Mouse (Mus musculus) urinary bladder, postnatal 10 days (tissue): ENCODE data around the gene Ppm1n.
"Not testable (repeated sequence)": the region's sequence is repeated elsewhere in the genome, so short reads cannot be mapped to it uniquely, and the experiment has no call there.

Experiments used
- DNase-seq: peaks from one replicate; pipeline ENCODE4 v3.0.0; 2022; ENCODE audit warnings: low spot score

Gene Ppm1n

DNA sequence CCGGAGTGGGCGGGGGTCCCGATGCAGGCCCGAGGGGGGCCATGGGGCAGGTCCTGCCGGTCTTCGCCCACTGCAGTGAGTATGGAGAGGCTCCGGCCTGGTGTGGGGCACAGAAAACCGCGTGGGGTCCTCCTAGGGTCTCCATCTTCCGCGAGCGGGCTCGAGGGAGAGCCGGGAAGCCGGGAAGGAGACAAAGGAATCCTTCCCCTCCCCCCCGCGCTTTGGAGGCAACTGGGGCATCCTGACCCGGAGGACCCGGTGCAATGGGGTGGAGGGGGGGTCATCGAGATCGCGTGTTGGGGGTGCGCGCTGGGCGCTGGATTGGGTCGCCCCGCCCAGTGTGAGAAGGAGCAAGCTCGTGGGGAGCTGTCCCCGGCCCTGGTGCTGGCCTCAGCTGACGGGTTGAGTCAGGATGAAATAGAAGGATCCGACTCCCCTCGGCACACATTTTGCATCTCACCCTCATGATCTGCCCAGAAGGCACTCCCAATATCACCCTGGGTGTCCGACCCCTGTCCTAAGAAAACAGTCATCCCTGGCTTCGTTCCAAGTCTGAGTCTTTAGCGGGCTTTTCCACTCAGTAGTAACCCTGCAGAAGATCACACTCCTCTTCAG lies 3.0 kb upstream of the Ppm1n start:
- no peak for DNase-seq

DNA sequence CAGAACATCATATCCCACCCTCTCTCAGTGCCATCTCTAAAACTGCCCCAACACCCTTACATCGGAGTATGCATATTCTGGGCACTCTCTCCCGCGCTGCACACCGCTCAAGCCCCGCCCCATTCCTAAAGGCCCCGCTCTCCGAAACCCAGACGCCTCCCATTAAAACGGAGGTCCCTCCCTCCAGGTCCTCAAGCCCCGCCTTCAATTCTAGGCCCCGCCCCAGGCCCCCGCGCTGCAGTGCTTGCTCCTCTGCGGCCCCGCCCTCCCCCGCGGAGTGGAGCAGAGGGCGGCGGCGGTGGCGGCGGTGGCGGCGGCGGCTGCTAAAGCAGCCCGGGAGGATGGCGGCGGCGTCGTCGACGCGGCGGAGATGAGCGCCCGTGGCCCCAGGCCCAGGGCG lies 2.5 kb upstream of the Ppm1n start, which contains the start of gene Rtn2:
Gene Rtn2 (plus strand): TSS at position 240 of the 400 bp plus-strand sequence.
- no peak for DNase-seq

DNA sequence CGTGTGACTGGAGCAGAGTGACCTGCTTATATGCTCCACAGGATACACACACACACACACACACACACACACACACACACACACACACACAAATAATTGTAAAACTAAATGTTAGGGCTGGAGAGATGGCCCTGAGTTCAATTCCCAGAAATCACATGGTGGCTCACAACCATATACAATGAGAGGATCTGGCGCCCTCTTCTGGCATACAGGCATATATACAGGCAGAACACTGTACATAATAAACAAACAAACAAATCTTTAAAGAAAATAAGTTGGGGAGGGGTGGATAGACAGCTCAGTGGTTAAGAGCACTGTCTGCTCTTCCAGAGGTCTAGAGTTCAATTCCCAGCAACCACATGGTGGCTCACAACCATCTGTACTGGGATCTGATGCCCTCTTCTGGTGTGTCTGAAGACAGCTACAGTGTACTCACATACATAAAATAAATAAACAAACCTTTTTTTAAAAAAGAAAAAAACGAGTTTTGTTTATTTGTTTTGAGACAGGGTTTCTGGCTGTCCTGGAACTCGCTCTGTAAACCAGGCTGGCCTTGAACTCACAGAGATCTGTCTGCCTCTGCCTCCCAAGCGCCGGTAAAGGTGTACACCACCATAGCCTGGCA lies 1.9 kb upstream of the Ppm1n start:
- not testable (repeated sequence) for DNase-seq

- DNase-seq: no peak
Observed at GRCm38 (mm10) chr7:19279052-19279451, 812 bp downstream of the Ppm1n start.

DNA sequence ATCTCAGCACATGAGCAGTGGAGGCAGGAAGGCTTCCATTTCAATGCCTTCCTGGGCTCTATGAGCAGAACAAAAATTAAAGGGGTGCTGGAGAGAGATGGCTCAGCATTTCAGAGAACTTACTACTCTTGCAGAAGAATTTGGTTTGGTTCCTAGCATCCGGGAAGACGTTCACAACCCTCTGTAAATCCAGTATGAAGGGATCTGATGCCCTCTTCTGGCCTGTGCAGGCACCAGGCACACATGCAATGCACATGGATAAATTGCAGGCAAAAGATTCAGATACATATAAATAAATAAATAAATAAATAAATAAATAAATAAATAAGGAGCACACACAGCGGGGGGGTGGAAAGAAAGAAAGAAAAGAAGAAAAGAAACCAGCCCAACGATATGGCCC lies 3.6 kb downstream of the Ppm1n start:
- DNase-seq: no peak

GRCm38 (mm10) chr7:19272173-19272764 lies 7.6 kb downstream of the Ppm1n start:
- no peak for DNase-seq

DNA sequence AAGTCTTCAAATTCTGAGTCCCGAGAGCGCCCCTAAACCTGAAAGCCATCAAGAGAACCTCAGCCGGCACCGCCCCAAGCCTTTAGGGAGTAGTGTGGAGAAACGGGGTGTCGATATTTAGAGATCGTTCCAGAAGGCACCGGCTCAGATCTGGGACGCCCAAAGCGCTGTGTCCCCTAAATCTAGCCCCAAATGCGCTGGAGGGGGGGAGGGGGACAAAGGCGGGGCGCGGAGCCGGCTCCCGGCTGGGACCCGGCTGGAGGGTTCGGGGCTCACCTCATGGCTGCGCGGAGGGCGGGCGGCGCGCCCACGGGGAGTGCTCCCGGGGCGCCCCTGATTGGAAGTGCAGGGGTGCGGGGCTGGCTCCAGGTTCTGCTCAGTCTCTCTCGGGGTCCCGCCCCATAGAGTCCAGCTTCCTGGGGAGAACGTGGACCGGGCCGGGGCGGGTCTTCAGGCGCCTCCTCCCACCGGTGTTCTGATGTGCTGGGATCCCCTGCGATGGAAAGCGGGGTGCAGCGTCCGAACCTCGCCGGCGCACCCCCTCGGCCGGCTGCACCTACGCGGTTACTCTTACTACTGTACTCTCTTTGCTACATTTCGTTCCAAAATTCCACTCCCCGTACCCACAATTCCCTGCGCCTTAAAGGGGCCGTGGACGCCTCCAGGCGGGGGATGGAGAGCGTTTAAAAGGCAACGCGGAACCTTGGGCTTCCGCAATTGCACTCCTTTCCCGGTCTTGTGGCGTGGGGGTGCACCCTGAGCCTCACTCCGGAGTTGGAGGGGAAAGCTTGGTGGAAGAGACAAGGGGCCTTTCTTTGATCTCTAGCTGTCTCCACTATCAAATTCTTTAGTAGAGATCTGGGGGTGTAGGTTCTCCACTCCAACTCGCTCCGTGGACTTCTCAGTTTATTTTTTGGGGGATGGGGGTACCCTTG lies 8.4 kb downstream of the Ppm1n start, which contains the start of gene Vasp:
Gene Vasp (minus strand): TSS at position 580 of the 935 bp plus-strand sequence.
- DNase-seq: peak; percentile 63

DNA sequence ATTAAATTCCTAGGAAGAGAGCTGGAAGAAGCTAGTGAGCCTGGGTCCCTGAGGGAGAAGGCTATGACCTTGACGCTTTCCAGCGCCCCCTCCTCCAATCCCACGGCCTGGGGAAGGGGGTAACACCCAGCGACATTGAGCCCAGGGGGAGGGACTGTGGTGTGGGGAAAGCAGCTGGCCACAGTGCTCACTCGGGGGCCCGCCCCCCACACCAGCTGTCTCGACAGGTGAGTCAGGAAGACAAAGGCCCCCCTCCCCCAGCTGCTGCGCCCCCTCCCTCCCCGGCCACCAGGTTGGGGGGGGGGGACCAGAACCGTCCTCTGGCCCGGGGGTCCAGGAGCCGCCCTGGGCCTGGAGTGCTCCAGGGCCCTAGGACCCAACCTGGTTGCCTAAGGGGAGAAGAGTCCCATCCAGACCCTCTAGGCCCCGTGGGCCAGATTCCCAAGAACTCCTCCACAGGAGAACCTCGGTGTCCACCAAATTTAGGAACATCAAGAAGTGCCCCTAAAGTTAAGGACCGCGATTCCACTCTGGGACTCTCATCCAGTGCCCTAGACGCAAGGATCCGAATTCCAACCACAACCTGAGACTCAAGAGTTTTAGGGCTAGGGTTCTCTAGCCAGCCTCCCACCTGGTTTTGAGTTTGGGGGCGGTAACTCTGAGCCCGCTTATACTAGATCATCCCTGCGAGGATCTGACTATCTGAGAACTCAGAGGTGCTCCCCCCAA lies 9.2 kb downstream of the Ppm1n start:
- no peak for DNase-seq

DNA sequence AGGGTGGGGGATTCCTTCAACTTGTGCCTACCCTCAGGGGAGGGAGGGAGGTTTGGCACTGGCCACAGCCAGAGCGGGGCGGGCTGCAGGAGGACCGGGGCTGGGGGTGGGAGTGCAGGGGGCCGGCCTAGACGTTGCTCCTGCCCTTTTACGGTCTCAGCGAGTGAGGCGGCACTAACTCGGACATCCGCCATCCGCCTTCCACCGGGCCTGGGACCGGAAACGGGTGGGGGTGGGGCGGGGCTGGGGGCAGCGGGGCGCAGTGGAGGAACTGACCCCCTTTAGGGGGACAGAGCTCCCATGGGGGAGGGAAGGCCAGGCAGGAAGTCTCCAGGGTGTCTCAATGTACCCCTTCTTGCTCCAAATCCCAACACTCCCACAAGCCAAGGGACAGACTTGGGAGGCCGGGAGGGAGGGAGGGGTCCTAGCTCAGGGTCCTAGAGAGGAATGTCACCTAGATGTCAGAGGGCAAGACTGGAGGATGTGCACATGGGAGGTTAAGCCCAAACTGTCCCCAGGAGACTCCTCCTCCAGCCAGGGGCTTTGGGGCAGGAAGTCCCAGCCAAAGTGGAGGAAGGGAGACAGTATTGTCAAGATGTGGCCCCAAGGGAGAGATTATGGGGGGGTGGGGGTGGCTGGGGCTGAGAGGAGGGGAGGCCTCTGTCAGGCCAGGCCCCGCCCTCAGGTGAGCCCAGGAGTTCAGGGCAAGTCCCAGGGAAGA lies 10.0 kb downstream of the Ppm1n start:
- DNase-seq: no peak

DNA sequence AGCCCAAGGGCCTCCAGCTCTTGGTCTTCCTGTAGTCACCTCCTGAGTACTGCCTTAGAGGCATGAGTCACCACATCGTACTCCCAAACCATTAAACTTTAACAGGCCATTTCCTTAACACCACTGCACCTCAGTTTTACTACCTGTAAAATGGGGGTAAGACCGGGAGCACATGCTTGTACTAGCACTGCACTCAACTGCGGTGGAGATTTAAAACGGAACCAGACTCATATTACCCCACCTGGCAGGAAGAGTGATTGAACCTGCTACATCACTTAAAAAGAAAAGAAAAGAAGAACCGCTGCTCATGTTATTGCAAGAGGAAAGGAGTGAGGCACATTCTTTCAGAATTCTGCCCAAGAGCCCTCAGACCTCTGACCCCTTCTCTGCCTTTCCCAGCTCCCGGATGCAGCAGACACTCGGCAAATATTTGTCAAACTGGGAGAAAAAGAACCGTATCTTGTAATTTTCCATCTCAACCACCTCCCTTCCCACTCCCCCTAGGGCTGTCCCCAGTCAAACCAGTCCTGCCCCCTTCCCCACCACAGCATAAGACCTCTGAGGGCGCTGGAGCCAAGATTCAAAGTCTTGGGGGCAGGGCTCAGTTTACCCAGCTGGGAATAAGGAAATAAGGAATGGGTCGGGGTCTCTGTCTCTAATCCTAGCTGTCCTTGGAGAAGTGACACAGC lies 10.7 kb downstream of the Ppm1n start:
- DNase-seq: no peak

GRCm38 (mm10) chr7:19267051-19267450 lies 12.8 kb downstream of the Ppm1n start:
- DNase-seq: no peak

DNA sequence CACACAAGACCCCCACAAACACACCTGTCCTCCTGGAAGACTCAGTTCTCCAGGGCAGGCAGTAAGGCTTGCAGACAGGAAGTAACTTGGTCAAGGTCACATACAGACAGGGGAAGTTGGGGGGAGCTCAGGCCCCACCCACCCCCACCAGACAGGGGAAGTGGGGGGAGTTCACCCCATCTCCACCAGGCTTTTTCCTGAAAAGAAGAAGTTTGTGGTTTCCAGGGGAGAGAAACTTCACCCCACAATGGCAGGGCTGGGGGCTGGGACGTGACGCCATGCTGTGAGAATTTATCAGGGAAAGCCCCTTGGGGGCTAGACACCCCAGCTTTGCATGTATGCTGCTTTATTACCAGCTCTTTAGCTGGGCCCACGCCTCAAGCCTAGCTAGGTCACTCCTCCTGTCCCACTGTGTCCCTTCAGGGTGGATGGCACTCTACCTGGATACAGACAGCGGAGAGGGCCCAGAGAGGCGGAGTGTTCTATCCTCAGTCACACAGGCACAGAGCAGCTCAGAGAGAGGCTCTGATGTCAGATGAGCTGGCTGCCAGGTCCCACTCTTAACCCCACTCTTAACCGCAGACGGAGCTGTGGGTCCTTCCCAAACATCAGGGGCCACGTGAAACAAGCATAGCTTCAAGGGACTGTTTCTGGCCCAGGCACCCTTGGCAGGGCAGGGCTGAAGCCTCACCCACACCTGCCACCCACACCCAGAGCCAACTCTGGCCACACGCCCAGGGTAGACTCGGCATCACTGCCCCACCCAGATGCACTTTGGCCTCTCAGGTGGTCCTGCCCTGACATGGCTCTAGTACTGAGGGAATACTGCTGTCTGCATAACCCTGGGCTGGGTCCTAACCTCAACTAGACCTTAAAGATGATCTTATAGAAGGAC lies 13.7 kb downstream of the Ppm1n start:
- DNase-seq: no peak

- DNase-seq: no peak
Observed at GRCm38 (mm10) chr7:19265147-19265546, 14.7 kb downstream of the Ppm1n start.

DNA sequence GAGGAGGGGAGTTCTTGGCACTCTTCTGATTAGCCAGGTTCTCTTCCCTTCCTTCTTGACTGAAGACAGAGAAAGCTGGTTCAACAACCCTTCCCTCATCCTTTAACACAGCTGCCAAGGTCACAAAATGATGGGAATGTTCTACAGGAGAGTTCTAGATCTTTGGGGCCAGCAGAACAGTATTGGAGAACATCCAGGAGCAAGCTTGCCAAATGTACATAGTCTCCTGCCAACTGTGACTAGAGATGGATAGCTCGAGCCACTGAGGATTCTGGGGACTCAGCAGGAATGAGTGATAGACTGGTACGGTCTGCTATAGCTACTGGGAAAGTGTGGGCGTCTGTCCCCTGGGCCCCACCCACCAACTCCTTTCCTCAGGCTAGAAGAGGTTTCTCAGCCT lies 21.5 kb downstream of the Ppm1n start:
- no peak for DNase-seq

DNA sequence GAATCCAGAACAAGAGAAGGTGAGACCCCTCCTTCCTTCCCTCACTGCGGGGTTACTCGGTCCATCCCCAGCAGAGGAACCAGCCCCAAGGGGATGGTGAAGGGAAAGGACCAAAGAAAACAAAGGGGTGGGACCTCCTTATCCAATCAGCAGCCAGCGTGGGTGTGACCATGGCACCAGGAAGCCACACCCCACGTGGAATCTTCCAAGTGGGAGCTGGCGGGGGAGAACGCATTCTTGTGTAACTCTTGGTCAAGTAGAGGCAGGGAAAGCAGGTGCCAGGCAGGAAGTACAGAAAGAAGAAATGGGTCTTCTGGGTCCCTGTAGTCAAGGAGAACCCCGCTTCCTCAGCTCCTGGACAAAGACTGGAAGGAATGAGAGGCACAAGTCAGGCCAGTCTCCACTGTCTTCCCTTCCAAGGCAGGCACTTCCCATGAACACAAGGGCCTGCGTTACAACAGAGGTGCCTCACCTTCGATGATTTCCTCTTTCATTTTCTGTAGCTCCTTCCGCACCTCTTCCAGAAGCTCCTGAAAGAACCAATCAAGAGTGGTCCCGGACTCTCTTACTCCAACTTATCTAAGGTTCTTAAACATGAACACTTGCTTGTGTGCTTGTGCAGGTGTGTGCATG lies 22.4 kb downstream of the Ppm1n start:
- no peak for DNase-seq

GRCm38 (mm10) chr7:19256567-19256966 lies 23.3 kb downstream of the Ppm1n start:
- DNase-seq: no peak

GRCm38 (mm10) chr7:19255395-19255794 lies 24.5 kb downstream of the Ppm1n start:
- no peak for DNase-seq

DNA sequence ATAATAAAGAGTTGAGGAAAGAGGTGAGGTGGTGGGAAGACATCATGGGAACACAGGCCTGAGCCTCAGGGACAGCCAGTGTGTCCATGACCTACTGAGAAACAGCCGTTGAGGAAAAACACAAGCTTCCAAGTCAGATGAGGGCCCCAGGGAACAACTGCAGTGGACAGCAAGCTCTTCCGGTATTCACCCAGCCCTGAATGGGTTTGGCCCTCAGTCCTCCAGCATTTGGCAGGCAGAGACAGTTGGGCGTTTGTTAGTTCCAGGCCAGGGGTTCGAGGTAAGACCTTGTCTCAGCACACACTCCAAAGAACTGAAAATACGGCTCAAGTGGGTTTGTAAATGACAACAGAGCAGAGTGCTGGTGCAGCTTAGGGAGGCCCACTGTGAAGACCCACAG lies 26.4 kb downstream of the Ppm1n start:
- DNase-seq: no peak

GRCm38 (mm10) chr7:19252078-19252477 lies 27.8 kb downstream of the Ppm1n start:
- no peak for DNase-seq
